Mouse (Mus musculus): Measurements from ENCODE around the gene Mapre1.
"Not testable (repeated sequence)": the region's sequence is repeated elsewhere in the genome, so short reads cannot be mapped to it uniquely, and the experiment has no call there.

Mapre1 gene

GRCm38 (mm10) chr2:153740500-153741436, at the start of gene Mapre1:
TSS of gene Mapre1 (plus strand) at chr2:153741274.
- peak; percentile 99 for DNase-seq

GRCm38 (mm10) chr2:153693413-153693812, 47.7 kb upstream of the Mapre1 start:
- not testable (repeated sequence) for DNase-seq

- DNase-seq = peak; percentile 66
Observed at GRCm38 (mm10) chr2:153694462-153695085, 46.5 kb upstream of the Mapre1 start.

GRCm38 (mm10) chr2:153696352-153696751, 44.7 kb upstream of the Mapre1 start, which contains the start of gene Dnmt3c:
TSS of gene Dnmt3c (plus strand) at chr2:153696652.
- DNase-seq = no peak

- no peak for DNase-seq
Observed at GRCm38 (mm10) chr2:153703389-153703788, 37.7 kb upstream of the Mapre1 start.

- peak; percentile 41 for DNase-seq
Observed at GRCm38 (mm10) chr2:153710701-153711330, 30.3 kb upstream of the Mapre1 start.

GRCm38 (mm10) chr2:153712646-153713091, 28.4 kb upstream of the Mapre1 start:
- DNase-seq = peak; percentile 8

GRCm38 (mm10) chr2:153713227-153713626, 27.8 kb upstream of the Mapre1 start:
- DNase-seq = peak; percentile 50

- DNase-seq = not testable (repeated sequence)
Observed at GRCm38 (mm10) chr2:153717861-153718260, 23.2 kb upstream of the Mapre1 start.

GRCm38 (mm10) chr2:153723098-153723497, 18.0 kb upstream of the Mapre1 start:
- no peak for DNase-seq

GRCm38 (mm10) chr2:153724424-153724823, 16.6 kb upstream of the Mapre1 start:
- DNase-seq = no peak

GRCm38 (mm10) chr2:153724871-153725270, 16.2 kb upstream of the Mapre1 start:
- DNase-seq = no peak

- DNase-seq = no peak
Observed at GRCm38 (mm10) chr2:153725291-153725690, 15.8 kb upstream of the Mapre1 start.

- no peak for DNase-seq
Observed at GRCm38 (mm10) chr2:153734033-153734432, 7.0 kb upstream of the Mapre1 start.

GRCm38 (mm10) chr2:153741437-153742065, 477 bp downstream of the Mapre1 start:
- peak; percentile 83 for DNase-seq

- no peak for DNase-seq
Observed at GRCm38 (mm10) chr2:153747994-153748393, 6.9 kb downstream of the Mapre1 start.

- DNase-seq = no peak
Observed at GRCm38 (mm10) chr2:153750363-153750762, 9.3 kb downstream of the Mapre1 start.

GRCm38 (mm10) chr2:153762121-153762520, 21.0 kb downstream of the Mapre1 start:
- DNase-seq = no peak

GRCm38 (mm10) chr2:153767484-153767883, 26.4 kb downstream of the Mapre1 start:
- DNase-seq = no peak

- no peak for DNase-seq
Observed at GRCm38 (mm10) chr2:153768881-153769280, 27.8 kb downstream of the Mapre1 start.

- DNase-seq = no peak
Observed at GRCm38 (mm10) chr2:153772950-153773349, 31.9 kb downstream of the Mapre1 start.

GRCm38 (mm10) chr2:153775472-153775871, 34.4 kb downstream of the Mapre1 start:
- DNase-seq = no peak
